Mouse (Mus musculus): ENCODE results near the gene Rrn3.
"Not testable (repeated sequence)": the region's sequence is repeated elsewhere in the genome, so short reads cannot be mapped to it uniquely, and the experiment has no call there.

The Rrn3 gene

GRCm38 (mm10) chr16:13785932-13786331 is 5.4 kb downstream of the Rrn3 start:
- DNase-seq (ENCODE audit: low spot score in 2 of 2), result no peak

GRCm38 (mm10) chr16:13793441-13793840 is 12.9 kb downstream of the Rrn3 start:
- DNase-seq (ENCODE audit: low spot score in 2 of 2), result not testable (repeated sequence)

GRCm38 (mm10) chr16:13796746-13797175 is 16.3 kb downstream of the Rrn3 start:
- DNase-seq (ENCODE audit: low spot score in 2 of 2), result no peak

GRCm38 (mm10) chr16:13801231-13801630 is 20.7 kb downstream of the Rrn3 start:
- DNase-seq (ENCODE audit: low spot score in 2 of 2), result no peak

- DNase-seq (ENCODE audit: low spot score in 2 of 2), result no peak
Measured at GRCm38 (mm10) chr16:13804666-13805065, 24.2 kb downstream of the Rrn3 start.

- no peak for DNase-seq (ENCODE audit: low spot score in 2 of 2)
Measured at GRCm38 (mm10) chr16:13807616-13808015, 27.1 kb downstream of the Rrn3 start.

GRCm38 (mm10) chr16:13808410-13808809 is 27.9 kb downstream of the Rrn3 start:
- no peak for DNase-seq (ENCODE audit: low spot score in 2 of 2)

- DNase-seq (ENCODE audit: low spot score in 2 of 2), result no peak
Measured at GRCm38 (mm10) chr16:13812152-13812551, 31.6 kb downstream of the Rrn3 start.

GRCm38 (mm10) chr16:13813200-13813599 is 32.7 kb downstream of the Rrn3 start:
- no peak for DNase-seq (ENCODE audit: low spot score in 2 of 2)

- DNase-seq (ENCODE audit: low spot score in 2 of 2), result peak; percentile 92 to 93
Measured at GRCm38 (mm10) chr16:13818560-13819393, 38.3 kb downstream of the Rrn3 start, which contains the start of gene Ntan1. TSS of gene Ntan1 (plus strand) at chr16:13818845.

- no peak for DNase-seq (ENCODE audit: low spot score in 2 of 2)
Measured at GRCm38 (mm10) chr16:13819394-13819743, 38.9 kb downstream of the Rrn3 start.

GRCm38 (mm10) chr16:13819806-13820500 is 39.4 kb downstream of the Rrn3 start:
- DNase-seq (ENCODE audit: low spot score in 2 of 2), result no peak

GRCm38 (mm10) chr16:13820771-13821170 is 40.3 kb downstream of the Rrn3 start:
- DNase-seq (ENCODE audit: low spot score in 2 of 2), result no peak

GRCm38 (mm10) chr16:13825781-13826490 is 45.4 kb downstream of the Rrn3 start:
- DNase-seq (ENCODE audit: low spot score in 2 of 2), result no peak

- no peak for DNase-seq (ENCODE audit: low spot score in 2 of 2)
Measured at GRCm38 (mm10) chr16:13826511-13826910, 46.0 kb downstream of the Rrn3 start.

- no peak for DNase-seq (ENCODE audit: low spot score in 2 of 2)
Measured at GRCm38 (mm10) chr16:13830444-13830843, 49.9 kb downstream of the Rrn3 start.

GRCm38 (mm10) chr16:13831606-13832005 is 51.1 kb downstream of the Rrn3 start:
- no peak for DNase-seq (ENCODE audit: low spot score in 2 of 2)

- no peak for DNase-seq (ENCODE audit: low spot score in 2 of 2)
Measured at GRCm38 (mm10) chr16:13834382-13834781, 53.9 kb downstream of the Rrn3 start.

- no peak for DNase-seq (ENCODE audit: low spot score in 2 of 2)
Measured at GRCm38 (mm10) chr16:13840056-13840455, 59.5 kb downstream of the Rrn3 start.

- DNase-seq (ENCODE audit: low spot score in 2 of 2), result no peak
Measured at GRCm38 (mm10) chr16:13840956-13841355, 60.4 kb downstream of the Rrn3 start.

GRCm38 (mm10) chr16:13845031-13845430 is 64.5 kb downstream of the Rrn3 start:
- DNase-seq (ENCODE audit: low spot score in 2 of 2), result no peak

GRCm38 (mm10) chr16:13846675-13847074 is 66.2 kb downstream of the Rrn3 start:
- DNase-seq (ENCODE audit: low spot score in 2 of 2), result no peak

Data from frontal cortex, postnatal 10 days (tissue).